Mouse (Mus musculus) left cerebral cortex, postnatal 25 days (tissue): ENCODE data around the gene Gm8765. TPM values are rescaled to one million over a fixed set of nuclear protein-coding genes. Genes with fewer than 3 reads are reported as not detected.
"Not testable (repeated sequence)": the region's sequence is repeated elsewhere in the genome, so short reads cannot be mapped to it uniquely, and the experiment has no call there.

Experiments
- DNase-seq, 2 experiments: peaks; one replicate each; pipeline ENCODE4 v3.0.0; 2022; ENCODE audit warnings: low spot score in 2 of 2, mixed read lengths in 1 of 2
- intact Hi-C: fragments of 180-260 bp; cut with DNase I; formaldehyde crosslinking; loops from one replicate; pipeline ENCODE4 v1.15.1; 2025
- microRNA-seq, 2 experiments: library from miRNA; unstranded; fragments of <30 nt; microRNA quantifications; one replicate each; pipeline ENCODE4 v1.2.0; 2022
- total RNA-seq, 2 experiments: library from RNA; stranded (reverse); gene quantifications; 2 replicates each; pipeline ENCODE4 v1.2.3; 2021

The Gm8765 gene
- total RNA-seq = not detected

DNA sequence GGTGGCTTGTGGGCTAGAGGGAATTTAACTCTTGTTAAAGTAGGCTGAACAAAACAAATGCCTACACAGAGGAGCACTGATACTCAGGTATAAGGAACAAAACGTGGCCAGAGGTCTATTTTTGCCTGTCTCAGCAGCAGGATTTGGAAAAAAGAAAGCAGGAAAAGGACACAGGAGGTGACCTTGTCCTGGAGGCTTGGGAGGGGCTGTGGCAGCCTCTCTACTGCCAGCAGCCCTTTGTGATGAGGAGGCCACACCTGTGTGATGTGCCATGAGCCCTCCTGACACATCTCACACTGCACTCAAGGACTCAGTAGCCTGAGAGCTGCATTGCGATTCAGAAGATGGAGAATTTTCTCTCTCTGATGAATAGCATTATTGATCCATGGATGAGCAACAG is at the start of gene Gm8765:
Gm8765 (plus strand) TSS at position 301 of the 400 bp plus-strand sequence.
- DNase-seq, intact Hi-C loops: not testable (repeated sequence)

GRCm38 (mm10) chr13:50648771-50649170 is 49.3 kb upstream of the Gm8765 start:
- DNase-seq, intact Hi-C loops: not testable (repeated sequence)

GRCm38 (mm10) chr13:50750282-50750681 is 52.2 kb downstream of the Gm8765 start:
- intact Hi-C loops, DNase-seq: not testable (repeated sequence)

- intact Hi-C loops = no loop called here
- no peak for DNase-seq
Observed at GRCm38 (mm10) chr13:50751732-50752131, 53.6 kb downstream of the Gm8765 start.

DNA sequence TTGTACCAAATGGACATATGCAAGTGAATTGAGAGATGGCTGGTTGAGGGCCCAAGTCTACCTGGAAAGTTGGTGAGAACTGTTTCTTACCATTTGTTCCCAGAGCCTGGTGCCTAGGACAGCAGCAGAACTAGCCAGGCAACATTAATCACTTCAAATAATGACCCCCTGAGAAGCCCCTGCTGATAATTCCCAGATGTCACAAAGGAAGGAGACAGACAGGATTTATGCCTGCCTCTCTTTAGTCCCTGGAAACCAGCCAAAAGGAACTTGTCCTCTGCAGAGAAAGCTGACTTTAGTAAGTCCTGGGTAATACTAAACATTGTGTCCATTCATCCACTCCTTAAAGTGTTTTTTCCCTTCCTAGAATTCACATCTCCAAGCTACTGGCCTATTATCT is 54.8 kb downstream of the Gm8765 start:
- DNase-seq, intact Hi-C loops: not testable (repeated sequence)

Small RNA genes within 50 kb of the gene (microRNA-seq; reads per million reads assigned to microRNA genes)
- gene Gm23952 = 0 reads per million in 2 experiments

Other genes with a start within 250 kb of the Gm8765 start
- not detected for gene Nutm2, start 231.0 kb upstream of the Gm8765 start, total RNA-seq
- not detected for gene Gm904, start 55.1 kb upstream of the Gm8765 start, total RNA-seq